Mouse (Mus musculus) mouse trophoblast stem cell (cell line): ENCODE data around the gene Gabra2.

ENCODE experiments used
- in situ Hi-C, 2 experiments: fragments of 300-500 bp; cut with MseI, MboI; formaldehyde crosslinking; loops; 2 replicates in 1 of 2; 3 replicates in 1 of 2; pipeline ENCODE4 v1.15.1; 2025

Gene Gabra2

DNA sequence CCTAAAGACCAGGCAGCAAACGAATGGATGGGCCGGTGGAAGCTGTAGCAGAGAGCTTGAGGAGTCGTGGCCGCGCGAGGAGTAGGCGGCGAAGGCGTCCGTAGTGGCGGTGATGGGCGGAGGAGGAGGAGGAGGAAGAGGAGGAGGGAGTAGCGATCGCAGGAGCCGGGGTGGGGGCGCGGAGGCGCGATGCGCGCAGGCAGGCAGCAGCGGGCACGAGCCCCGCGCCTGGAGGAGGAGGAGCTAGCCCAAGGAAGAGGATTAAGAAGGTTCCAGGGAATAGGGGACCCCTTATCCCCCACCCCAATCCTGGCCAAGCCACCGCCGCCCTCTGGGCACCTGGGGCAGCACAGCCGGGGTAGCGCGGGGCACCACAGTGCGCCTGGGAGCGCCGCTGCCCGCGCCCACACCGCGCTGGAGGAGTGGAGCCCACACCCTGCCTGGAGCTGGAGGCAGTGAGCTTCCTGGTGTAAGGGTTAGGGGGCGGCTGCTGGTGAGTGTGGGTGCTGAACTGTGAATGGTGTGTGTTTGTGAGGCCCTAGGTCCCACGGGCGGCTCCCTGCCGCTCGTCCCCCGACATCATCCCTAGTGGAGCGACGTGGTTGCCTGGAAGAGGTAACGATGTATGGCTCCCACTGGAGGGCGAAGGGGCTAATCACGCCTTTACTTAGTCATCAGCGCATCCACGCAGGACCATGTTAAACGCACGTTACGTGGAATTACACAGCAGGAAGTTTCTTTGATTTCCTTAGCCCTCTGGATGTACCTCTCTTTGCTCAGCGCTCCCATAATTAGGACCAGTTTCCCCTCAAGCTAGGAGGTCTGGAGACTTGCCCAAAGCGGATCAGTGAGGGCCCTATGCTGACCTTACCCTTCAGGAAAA is at the start of gene Gabra2:
Gabra2 (minus strand) TSS at position 125 of the 883 bp plus-strand sequence.
- in situ Hi-C loops, result no loop called here

DNA sequence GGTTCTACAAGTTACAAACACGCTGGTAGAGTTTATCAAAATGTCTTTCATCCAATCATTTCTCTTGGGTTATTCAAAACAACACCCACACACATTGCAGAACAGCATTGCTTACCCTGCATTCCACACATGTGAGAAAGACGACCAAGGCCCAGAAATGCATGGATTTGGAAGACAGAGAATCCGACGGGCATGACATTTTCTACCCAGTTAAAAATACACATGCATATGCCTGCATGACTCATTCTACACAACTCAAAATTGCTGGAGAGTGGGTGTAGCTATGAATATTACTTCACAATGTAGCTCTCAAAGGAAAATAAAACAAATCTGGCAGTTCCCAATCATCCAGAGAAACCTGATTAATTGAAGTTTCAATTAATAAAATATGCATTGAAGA is 41.0 kb upstream of the Gabra2 start:
- in situ Hi-C loops, result no loop called here

DNA sequence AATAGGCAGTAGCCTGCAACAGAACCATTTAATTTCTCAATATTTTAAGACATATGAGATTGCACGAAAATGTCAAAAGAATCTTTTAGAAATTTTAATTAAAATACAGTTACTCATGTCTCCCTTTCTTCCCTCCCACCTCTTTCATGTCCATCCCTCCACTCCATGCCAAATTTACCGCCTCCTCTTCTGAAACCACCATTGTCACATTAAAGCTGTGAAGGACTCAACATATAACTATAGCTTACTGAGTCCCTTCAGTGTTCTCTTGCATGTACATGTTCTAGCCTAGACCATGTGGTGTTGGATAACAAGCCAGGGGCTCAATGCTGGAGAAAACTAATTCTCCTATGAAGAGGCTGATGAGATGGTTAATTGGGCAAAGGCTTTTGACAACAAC is 40.2 kb upstream of the Gabra2 start:
- in situ Hi-C loops, result no loop called here

DNA sequence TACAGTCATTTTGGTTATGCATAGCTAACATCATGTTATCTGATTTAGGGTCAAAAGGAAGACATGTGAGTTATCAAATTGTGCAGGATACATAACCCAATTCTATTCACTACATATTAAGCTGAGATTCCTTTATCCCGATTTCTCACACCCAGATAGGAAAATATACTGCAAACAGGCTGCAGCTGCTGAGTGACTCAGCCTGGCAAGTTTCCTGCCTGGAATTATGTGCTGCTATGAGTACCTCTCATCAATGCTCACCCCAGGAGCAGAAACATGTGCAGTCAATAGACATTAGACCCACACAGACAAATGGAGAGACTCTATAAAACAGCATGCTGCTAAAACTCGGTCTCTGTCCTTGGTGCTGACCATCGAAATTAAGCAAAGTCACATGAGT is 32.1 kb upstream of the Gabra2 start:
- in situ Hi-C loops, result no loop called here

DNA sequence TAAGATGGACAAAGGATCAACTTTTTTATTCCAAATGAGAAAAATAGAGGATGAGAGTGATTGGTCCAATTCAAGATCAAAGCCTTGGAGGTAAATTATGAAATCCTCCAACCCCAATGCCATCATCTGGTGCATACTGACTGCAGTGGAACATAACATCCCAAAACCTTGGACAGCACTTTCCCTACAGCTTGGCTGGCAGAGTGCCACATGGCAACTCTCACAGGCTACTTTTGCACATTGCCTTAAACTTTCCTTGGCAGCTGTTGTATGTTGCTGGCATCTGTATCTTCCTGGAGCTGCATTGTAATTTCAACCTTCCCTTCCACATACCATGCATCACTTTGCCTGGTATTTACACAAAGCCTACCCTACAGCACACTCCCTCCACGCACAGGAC is 19.6 kb upstream of the Gabra2 start:
- in situ Hi-C loops, result no loop called here

DNA sequence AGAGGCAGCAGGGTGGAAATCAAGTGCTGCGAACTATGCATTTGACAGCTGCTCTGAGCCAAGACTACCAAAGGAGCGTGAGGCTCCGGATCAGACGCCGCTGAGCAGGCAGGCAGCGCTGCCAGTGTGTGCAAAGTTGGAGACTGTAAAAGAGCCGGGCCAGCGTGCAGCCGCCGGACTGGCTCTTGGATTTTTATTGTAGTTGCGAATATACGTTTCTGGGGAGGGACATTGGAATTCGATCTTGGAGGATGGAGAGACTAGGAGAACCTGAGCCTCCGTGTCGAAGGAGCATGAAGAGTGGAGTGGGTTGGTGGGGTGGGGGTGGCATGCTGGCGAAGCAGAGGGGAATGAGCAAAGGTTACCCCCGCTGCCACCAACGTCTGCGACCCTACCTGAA is 469 bp downstream of the Gabra2 start:
- in situ Hi-C loops, result no loop called here

DNA sequence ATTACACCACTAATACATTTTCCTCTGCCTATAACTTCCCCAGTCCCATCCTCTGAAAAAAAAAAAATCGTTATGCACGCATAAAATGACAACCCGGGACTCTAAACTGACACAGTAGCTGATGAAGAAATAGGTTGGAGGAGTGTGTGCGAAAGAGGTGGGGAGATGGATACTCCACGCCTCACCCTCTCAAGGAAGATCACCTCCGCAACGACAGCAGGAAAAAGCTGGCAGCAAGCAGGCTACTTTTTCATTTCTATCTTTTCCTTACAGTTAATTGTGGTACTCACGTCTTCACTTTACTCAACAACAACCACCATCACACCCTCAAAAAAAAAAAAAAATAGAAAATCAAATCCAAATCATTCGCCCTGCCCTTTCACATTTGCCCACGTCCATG is 873 bp downstream of the Gabra2 start:
- in situ Hi-C loops, result no loop called here

DNA sequence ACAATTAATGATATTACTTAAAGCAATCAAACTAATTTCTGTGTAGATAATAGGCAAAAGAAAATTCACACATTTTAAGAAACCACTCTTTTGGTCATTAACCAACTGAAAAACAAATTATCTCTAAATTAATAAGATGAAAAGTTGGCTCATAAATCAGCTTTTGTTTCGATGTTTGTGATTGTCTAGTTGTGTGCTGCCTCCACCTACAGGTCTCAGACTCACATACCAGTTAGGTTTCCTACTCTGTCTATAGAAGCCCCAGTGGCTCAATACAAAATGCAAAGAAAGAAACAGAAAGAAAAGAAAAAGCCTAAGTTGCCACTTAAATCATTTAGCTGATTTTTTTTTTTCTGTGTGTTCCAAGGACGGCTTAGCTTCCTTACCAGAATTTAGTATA is 1.8 kb downstream of the Gabra2 start:
- in situ Hi-C loops, result no loop called here

DNA sequence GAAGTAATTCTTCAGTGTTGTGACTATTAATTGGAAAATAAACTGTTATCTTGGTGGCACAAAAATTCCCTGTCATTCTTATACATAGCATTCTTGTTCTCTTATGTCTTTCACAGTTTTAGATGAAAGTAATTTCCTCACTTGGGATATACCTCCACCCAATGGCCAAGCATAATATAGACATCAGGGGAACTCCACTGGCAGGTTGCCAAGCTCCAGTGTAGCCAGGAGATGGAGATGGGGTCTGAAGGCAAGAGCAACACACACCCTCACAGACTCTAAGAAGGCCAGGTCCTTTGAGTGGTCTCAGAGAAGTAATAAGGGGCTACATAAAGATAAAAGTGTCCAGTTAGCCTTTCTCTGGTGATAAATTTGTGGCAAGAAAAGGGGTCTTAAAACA is 3.2 kb downstream of the Gabra2 start:
- in situ Hi-C loops, result no loop called here

DNA sequence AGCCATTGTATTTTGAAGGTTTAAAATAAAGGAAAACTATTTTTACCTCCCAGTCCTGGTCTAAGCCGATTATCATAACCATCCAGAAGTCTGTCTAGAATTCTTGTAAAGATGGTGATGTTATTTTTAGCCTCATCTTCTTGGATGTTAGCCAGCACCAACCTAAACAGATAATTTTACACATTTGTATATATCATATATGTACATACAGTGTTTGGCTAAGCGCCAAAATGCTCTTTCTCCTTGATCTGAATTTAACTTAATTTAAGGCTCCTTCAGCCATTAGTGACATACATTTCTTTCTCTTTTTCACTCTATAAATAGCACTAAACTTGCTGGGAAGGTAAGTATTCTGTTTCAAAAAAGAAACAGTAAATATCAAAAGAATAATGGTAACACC is 3.7 kb downstream of the Gabra2 start:
- in situ Hi-C loops, result no loop called here

DNA sequence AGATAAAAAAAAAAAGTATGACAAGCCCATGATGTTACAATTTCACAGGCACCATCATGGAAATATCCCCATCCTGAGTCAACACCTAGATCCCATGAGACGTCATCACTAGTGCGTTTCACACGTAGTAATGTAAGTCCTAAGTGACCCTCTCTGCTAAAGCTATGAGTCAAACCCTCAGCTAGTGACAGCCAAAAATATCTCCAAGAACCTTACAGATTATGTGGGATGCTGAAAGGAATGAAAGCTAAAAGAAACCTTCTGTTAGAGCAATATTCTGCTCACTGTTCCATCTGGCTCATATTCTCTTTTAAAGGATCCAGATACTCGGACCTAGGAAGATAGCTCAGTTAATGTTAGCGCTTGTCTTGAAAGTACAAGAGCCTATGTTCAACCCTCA is 16.8 kb downstream of the Gabra2 start:
- in situ Hi-C loops, result no loop called here

DNA sequence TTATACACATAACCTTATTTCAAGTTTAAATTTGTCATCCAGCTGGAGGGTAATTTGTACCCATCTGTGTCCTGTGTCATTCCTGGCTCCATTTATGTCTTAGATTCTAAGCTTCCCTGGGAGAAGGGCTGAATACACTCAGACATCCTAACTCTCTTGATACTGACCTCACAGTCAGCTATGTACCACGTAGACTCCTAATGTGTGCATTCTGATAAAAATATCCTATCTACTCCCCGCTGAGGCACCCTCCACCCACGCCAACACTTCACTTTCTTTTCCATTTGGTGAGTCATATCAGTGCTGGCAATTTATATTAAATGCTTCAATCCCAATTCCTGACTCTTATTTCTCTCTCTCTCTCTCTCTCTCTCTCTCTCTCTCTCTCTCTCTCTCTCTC is 34.0 kb downstream of the Gabra2 start:
- in situ Hi-C loops, result no loop called here

DNA sequence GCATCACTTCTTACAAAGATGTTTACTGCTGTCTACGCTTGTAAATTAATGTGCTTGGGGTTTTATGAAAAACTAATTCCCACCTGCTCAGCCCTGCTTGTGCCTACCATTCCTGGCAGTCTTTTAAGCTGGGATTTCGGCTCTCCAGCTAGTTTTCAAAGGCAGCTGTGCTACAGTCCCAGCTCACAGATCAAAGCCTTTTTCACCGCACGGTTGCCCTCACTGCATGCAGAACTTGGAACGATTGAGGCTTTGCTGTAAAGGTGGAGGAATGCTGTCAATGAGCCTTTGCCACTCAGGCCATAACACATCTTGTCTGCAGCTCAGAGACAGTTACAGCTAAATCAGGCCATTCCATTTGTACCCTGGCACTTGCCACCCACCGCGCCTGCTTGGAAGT is 37.6 kb downstream of the Gabra2 start:
- in situ Hi-C loops, result no loop called here

DNA sequence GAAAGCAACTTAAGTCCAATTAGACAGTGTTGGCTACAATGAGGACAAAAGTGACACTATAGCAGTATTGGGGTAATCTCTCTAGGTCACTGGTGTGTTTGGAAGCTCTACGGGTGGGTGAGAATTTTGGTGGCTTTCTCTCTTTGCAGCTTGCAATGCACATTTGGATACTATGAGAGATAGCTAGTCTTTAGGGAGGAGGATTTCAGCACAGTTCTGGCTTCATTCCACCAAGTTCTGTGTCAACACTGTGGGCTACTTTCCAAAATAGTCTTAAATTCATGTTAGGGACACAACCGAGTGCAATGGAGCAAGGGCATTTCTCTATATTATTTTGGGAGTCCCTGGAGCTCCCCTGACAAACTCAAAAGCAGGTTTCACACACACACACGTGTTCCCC is 58.3 kb downstream of the Gabra2 start:
- in situ Hi-C loops, result no loop called here

DNA sequence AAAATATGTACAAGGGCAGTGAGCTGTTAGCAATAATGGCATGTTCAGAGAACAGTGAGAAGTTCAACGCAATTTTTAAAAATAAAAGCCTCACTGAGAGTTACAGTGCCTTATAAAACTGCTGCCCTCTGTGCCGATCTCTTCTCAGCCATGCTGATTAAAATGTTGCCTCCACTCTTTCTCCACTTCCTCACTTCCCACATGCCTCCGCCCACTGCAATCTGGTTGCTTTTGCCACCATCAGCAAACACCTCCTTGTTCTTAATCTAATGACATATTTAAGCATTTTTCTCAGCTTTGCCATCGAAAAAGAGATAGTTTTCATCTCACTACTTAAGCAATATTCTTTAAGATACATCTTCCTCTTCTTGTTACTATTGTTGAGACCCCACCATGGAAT is 69.7 kb downstream of the Gabra2 start:
- in situ Hi-C loops, result no loop called here

DNA sequence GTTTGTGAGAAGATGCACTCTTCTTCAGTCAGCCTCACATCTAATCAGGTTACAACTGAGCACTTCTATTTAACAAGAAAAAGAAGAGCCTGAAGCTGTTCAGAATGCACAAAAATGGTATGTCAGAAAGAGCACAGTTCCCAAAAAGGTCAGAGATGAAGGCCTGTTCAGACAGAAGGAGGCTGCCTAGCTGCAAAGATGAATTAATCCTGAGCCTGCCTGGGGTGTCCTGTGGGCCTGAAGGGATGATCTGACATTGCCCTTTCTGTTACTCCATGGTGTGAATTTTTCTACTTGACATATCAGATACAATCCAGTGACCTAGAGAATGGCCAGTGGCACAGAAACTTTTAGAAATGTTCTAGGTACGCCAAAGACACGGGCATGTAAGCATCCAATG is 83.9 kb downstream of the Gabra2 start:
- in situ Hi-C loops, result no loop called here

DNA sequence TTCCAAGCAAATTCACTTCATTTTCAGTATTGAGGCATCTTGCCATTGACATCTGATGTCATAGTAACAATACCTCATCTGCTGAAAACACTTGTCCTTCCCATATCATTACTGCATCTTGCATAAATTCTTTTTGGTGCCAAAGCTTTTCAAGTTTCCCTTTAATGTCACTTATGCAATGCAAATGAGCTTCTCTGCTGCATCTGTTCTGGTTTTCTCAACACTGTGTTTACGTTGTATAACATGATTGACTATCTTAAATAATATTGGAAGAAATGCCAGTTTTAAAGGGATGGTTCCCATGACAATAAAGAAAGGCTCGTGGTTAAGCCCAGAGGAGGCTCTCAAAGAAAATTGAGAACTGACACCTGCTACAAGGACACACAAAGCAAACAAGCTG is 84.4 kb downstream of the Gabra2 start:
- in situ Hi-C loops, result no loop called here

DNA sequence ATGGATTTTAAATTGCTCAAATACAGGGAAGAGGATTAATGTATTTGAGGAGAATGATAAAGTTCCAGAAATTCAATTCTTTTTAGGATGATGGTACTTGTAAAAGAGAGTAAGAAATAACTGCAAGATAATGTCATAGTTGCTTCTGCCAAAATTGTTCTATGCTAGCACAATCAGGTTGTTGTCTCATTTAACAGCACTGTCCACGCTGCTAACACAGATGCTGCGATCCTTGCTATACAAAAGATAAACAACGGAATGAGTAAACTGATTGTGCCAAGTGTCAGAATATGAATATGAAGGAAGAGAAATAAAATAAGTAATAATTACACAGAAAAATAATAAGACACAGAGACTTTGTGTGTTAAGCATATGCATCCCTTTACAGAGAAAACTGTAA is 84.9 kb downstream of the Gabra2 start:
- in situ Hi-C loops, result no loop called here

DNA sequence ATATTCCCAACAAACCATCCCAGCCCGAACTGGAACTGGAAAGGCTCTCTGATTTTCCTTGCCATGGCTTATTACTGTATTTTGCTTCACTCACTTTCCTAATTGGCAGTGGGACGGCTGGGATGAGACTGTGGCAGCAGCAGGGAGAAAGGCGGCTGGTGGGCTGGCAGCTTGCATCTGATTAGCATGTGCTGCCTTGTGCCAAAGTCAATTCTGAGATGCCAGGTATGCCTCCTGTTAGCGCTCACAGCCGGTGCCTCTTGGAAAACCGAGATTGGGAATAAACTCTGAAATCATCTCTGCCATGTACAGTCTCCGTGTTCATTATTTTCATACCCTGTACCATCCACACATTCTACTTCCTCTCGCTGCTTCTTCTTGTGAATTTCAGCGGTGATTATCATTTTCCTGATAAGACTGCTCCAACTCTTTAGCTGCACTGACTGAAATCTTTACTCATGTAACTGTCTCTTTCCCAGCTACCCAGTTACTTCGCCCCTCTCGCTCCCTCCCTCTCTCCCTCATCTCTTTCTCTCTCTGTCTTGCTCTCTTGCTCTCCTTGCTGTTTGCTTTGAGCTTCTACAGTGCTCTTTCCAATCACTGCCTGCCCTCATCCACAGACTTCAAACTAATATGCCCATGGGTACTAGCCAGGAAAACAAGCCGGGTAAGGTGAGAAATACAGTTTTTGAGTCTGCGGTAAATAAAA is 99.9 kb downstream of the Gabra2 start:
- in situ Hi-C loops, result no loop called here

DNA sequence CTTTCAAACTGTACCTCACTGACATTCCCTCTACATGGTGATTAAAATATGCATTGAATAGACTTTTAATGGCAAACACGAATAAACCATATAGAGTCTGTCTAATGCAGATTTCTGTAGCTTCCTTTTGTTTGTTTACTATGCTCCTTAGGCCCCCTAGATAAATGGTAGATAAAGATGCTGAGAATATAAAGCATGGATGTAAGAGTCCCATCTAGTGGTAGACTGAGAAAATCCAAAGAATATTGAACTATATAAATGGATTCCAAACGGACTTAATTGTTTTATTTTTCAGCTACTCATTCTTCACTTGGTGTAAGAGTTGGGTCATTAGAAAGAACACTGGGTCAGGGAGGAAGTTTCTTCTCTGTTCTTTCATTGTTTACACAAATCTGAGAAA is 102.4 kb downstream of the Gabra2 start:
- in situ Hi-C loops, result no loop called here

DNA sequence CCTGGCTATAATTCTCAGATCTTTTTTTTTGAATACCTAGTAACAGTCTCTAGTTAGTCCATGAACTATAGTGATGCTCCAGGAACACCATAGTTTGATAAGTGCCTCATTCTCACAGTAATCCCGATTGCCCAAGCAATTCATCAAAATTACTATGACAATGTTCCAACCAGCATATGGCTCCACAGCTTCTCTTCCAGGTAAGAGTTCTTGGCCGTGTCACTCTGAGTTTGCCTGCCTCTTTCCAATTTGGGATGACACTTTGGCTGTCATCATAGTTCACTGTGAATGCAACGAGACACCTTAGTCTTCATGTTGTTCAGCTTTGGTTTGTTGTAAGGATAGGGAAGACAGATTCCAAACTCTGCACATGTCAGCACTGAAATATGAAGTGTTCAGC is 104.8 kb downstream of the Gabra2 start:
- in situ Hi-C loops, result no loop called here
